Mouse (Mus musculus) erythroid progenitor cell, adult 5-6 weeks (primary cell): ENCODE measurements around the gene Fam117b. TPM values are rescaled to one million over a fixed set of nuclear protein-coding genes. Genes with fewer than 3 reads are reported as not detected.

Source experiments
- ATAC-seq: replicated peaks from 2 replicates; pipeline ENCODE4 v1.8.0; 2016; ENCODE audit warnings: moderate number of reproducible peaks, mild to moderate bottlenecking, moderate TSS enrichment, inconsistent platforms; ENCODE audit not compliant: poor library complexity, low FRiP score, severe bottlenecking
- total RNA-seq, 2 experiments: library from RNA; stranded (forward) in 1 of 2; stranded (reverse) in 1 of 2; fragments of 150-400 nt in 1 of 2; fragments of 186-747, 209-891 nt in 1 of 2; gene quantifications; 2 replicates each; pipeline versions ENCODE4 v1.2.3 to v1.2.4; 2015 to 2017; ENCODE audit warnings: low replicate concordance in 2 of 2

Gene Fam117b
- total RNA-seq, 2 experiments from 2014 or later: 3.4 to 5.9 TPM

- ATAC-seq: no peak
Measured at GRCm38 (mm10) chr1:59910941-59911340, 1.9 kb upstream of the Fam117b start.

DNA sequence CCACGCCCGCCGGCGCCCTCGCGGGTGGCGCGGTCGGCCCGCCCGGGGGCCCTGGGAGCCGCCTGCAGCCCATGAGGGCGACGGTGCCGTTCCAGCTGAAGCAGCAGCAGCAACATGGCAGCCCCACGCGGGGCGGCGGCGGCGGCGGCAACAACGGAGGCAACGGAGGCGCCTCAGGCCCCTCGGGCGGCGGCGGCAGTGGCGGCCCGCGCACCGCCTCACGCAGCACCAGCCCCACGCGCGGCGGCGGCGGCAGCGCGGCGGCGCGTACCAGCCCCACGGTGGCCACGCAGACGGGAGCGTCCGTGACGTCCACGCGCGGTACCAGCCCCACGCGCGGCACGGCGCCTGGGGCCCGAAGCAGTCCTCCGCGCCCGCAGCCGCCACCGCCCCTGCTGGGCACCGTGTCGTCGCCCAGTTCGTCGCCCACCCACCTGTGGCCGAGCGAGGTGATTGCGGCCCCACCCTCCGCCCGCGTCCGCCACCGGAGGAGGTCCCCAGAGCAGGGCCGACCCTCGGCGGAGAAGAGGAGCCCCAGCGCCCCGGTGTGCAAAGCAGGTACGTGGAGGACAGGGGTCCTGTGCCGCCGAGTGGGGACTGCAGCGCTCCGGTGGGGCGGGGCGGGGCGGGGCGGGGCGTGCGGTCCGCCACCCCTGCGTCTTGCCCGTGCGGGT lies 526 bp downstream of the Fam117b start:
- ATAC-seq: peak; percentile 25; the same call in 1 of the 2 replicates

GRCm38 (mm10) chr1:59913869-59914225 lies 1.0 kb downstream of the Fam117b start:
- ATAC-seq: no peak

GRCm38 (mm10) chr1:59914799-59915198 lies 2.0 kb downstream of the Fam117b start:
- no peak for ATAC-seq

DNA sequence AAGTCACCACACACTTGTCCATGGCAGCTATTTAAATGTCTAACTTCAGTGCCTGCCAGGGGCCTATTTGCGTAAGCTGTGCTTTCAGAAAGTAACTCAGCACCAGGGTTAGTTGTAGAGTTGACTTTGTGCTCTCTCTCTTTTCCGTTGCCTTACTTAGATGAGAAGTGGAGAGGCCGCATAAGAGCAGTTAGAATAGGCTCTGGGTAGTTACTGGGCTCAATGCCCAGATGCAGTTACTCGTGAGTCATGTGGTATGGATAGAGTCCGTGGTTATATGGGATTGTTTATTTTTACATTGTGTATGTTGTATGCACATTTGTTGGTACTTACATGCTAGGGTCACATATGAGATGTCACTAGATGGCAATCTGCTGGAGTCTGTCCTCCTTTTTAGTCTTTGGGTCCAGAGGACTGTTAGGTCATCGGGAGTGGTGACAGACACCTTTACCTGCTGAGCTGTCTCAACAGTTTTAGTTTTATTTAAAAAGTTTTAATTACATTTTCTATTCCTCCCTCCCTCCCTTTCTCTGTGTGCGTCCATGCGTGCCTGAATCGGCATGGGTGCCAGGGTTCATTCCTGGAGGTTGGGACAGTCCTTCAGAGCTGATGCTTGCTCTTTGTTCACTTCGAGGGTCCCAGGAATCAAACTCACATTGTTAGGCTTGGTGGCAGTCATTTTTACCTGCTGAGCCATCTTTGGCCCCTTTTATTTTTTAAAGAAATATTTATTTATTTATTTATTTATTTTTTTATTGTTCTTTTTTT lies 3.2 kb downstream of the Fam117b start:
- ATAC-seq: no peak

DNA sequence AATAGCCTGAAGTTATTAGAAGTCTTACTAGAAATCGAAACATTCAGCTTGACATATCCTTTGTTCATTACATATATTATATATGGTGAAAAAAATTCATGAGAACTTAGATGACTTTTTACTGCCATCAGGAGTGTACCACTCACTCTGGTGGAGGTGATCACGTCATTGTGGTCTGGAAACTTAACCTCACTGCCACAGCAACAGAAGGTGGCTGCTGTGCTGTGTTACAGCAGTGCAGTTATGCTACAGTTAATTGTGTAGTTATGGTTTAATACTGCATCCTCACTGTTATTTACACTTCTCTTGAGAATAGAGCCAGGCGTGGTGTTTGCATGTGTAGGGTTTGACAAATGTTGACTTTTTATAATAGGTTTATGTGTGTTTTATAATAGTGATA lies 4.6 kb downstream of the Fam117b start:
- ATAC-seq: no peak

- no peak for ATAC-seq
Measured at GRCm38 (mm10) chr1:59918075-59918474, 5.3 kb downstream of the Fam117b start.

DNA sequence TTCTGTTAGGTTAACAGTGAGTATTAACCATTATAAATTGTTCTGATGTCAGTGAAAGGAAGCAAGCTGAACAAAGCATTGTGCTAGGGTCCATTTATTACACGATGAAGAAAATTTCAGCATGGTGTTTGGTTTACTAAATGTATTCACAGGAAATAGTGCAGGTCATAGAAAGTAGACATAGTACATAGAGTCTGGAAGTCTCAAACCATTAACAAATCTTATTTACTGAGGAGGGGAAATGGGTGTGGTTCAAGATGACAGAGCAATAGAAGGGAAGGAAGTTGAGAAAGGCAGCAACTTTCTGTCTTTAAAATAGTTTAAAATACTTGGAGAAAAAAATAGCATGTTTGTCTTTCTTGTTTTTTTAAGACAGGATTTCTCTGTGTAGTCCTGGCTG lies 10.4 kb downstream of the Fam117b start:
- no peak for ATAC-seq

DNA sequence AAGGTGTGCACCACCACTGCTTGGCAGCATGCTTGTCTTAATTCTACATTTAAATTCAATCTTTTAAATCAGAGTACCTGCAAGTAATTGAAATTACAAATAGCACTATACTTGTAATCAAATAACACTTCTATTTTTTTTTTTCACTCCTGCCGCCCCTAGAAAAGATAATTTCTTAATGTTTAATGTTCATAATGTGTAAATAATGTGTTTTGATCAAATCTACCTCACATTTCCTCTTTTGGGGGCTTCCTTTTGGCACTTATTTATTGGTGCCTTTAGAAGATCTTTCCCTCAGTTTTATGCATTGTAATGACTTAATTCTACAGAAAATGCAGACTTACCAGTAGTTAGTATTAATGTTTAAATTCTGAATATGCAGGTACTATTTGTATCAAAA lies 10.9 kb downstream of the Fam117b start:
- ATAC-seq: no peak

DNA sequence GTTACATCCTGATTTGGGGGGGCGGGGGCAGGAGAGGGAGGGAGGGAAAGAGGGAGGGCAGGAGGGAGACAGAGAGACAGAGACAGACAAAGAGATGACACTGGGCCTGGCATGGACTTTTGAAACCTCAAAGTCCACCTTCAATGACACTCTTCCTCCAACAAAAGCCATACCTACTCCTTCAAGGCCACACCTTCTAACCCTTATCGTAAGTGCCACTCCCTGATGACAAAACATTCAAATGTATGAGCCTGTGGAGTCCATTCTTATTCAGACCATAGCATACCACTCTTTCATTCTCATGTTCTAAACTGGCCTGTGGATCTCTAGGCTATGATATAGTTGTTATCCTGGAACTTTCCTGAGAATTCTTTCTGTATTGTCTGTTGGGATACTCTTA lies 11.6 kb downstream of the Fam117b start:
- no peak for ATAC-seq

DNA sequence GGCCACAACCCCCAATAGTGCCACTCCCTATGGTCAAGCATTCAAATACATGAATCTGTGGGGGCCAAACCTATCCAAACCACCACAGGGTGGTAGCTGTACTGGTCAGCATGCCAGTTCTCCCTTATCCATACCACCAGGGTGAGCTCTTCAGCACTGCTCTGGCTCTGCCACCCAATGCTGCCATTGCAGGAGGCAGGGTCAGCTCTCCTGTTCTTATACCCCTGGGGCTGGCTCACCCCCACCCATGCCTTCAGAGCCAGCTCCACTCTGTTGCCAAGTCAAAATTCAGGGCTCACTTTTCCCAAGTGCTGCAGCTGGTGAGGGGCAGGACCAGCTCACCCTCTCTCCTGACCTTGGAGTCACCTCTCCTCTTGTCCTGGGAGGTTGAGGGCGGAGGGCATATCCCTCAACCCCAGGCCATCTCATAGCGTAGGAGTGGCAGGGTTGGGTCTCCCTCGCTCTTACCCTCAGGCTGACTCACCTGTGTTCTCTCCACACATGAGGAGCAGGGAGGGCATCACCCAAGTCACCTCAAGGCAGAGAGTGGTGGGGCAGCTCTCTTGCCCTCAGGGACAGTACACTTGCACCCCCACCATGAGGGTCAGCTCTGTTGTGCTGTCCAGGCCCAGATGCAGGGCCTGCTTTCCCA lies 13.3 kb downstream of the Fam117b start:
- ATAC-seq: no peak

- no peak for ATAC-seq
Measured at GRCm38 (mm10) chr1:59927131-59927680, 14.4 kb downstream of the Fam117b start.

GRCm38 (mm10) chr1:59930926-59931325 lies 18.1 kb downstream of the Fam117b start:
- no peak for ATAC-seq

DNA sequence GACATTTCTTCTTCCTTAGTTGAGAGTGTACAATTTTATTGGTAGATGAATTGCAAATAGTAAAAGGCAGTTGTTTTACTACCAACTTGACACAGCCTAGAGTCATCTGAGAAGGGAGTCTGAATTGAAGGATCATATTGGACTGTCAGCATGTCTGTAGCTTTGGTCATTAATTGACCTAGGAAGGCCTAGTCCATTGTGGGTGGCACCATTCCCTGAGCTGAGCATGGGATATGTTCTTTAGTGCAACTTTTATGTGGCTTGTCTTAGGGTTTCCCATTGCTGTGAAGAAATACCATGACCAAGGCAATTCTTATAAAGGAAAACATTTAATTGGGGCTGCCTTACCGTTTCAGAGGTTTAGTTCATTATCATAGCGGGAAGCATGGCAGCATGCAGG lies 20.2 kb downstream of the Fam117b start:
- ATAC-seq: no peak

DNA sequence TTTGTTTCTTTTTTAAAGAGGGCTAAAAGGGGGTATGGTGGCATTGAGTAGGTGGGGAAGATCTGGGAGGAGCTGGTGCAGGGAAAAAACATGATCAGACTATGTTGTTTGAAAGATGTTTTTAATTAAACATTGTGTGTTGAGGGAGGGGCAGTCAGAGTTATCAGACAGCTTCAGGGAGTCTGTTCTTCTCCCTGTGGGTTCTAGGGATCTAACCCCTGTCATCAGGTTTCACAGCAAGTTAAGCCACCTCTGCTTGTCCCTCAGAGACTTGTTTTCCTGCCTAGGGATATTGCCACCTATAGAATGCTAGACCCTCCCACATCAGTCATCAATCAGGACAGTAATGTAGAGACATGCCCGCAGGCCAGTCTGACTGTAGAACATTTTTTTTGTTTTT lies 28.3 kb downstream of the Fam117b start:
- no peak for ATAC-seq

- ATAC-seq: no peak
Measured at GRCm38 (mm10) chr1:59942057-59942790, 29.4 kb downstream of the Fam117b start.

GRCm38 (mm10) chr1:59943825-59944224 lies 31.0 kb downstream of the Fam117b start:
- peak; percentile 45; the same call in 1 of the 2 replicates for ATAC-seq

DNA sequence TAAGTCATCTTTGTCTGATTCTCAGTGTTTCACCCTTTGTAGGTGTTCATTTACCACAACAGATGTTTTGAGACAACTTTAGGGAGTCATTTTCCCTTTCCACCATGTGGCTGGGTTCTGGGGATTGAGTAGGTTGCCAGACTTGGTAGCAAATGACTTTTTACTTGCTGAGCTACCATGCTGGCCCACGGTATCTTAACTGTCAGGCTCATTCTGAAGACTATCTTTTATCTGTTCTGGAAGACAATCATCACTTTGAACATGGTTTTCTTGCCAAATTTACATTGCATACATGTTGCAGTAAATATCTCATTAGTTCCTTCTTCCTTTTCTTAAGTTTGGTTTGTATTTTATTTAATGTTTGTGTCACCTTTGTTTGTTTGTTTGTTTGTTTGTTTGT lies 33.2 kb downstream of the Fam117b start:
- no peak for ATAC-seq

DNA sequence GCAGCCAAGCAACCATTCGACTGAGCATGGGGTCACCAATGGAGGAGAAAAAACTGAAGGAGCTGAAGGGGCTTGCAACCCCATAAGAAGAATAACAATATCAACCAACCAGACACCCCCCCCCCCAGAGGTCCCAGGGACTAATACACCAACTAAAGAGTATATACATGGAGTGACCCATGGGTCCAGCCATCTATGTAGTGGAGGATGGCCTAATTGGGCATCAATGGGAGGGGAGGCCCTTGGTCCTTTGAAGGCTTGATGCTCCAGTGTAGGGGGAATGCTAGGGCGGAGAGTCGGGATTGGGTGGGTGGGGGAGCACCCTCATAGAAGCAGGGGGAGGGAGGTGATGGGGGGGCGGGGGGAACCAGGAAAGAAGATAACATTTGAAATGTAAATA lies 34.7 kb downstream of the Fam117b start:
- no peak for ATAC-seq

DNA sequence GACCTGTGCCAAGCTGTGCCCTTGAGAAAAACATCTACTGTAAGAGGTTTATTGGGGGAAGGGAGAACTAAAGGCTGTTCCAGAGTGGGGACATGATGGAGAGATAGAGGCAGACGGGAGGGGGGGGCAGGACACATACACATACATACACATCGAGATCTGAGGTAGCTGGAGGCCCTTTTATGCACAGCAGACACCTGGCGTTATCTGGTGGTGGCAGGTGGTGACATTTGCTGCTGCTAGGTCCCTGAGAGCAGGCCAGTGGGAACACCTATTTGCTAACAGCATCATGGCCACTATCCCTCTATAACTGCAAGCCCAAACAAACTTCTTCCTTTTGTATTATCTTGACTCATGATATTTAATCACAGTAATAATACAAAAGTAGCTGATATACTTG lies 44.4 kb downstream of the Fam117b start:
- ATAC-seq: no peak
